Mouse (Mus musculus): Measurements from ENCODE around the gene Atp1a3. TPM values are rescaled to one million over a fixed set of nuclear protein-coding genes. Genes with fewer than 3 reads are reported as not detected.

Gene Atp1a3
- total and polyA plus RNA-seq, 3 experiments = 0.39 to 1.7 (median 1.2) TPM

DNA sequence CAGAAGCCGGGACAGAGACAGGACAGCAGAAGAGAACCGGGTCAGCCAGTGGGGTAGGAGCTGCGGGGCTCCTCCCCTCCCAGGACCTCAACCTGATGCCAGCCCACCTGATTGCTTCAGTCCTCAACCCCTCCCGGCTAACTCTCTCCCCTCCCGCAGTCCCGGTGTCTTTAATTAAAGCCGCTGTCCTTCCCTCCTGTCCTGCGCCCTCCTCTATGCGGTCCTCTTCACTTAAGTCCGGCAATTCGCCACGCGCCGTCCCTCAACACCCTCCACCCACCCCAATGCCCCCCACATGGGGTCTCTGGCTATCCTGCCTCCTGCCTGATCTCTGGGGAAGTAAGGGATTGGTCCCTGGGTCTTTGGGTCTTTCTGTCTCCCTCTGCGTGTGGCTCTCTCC, 74.1 kb downstream of the Atp1a3 start:
- no peak for DNase-seq
- H3K9ac ChIP-seq (ENCODE audit: low read depth, low read length) = no peak overlapping the region
- no peak overlapping the region for H3K27ac ChIP-seq
- peaks cover 15% of the 10 kb centered on the region for H3K27me3 ChIP-seq (ENCODE audit: control insufficient read depth, insufficient read depth, low read length)
- TF ChIP-seq POLR2A (IDR thresholded peaks at IDR 0.05; ENCODE audit: insufficient read depth, low read depth, low read length) (no peak), CTCF (IDR thresholded peaks at IDR 0.05) (no peak), EP300 (IDR thresholded peaks at IDR 0.05; ENCODE audit: insufficient read depth, low read depth, low read length) (no peak)
- intact Hi-C loops (cut with DNase I) = no loop called here
- no peaks in the 10 kb centered on the region for H3K79me2 ChIP-seq (replicated peaks; ENCODE audit: control insufficient read depth, insufficient read depth, low read length)
- H3K4me1 ChIP-seq (ENCODE audit: control insufficient read depth, insufficient read depth, low read length) = no peaks in the 10 kb centered on the region
- 4% methylated on average over 15 of the region's 15 CpGs for WGBS
- H3K36me3 ChIP-seq (ENCODE audit: control insufficient read depth, insufficient read depth, low read length) = no peaks in the 10 kb centered on the region
- no peak overlapping the region for H3K4me3 ChIP-seq

GRCm38 (mm10) chr7:24930475-24930874, 75.3 kb downstream of the Atp1a3 start:
- no peak for TF ChIP-seq POLR2A (IDR thresholded peaks at IDR 0.05; ENCODE audit: insufficient read depth, low read depth, low read length)
- no peak for TF ChIP-seq CTCF (IDR thresholded peaks at IDR 0.05)
- no peak for TF ChIP-seq EP300 (IDR thresholded peaks at IDR 0.05; ENCODE audit: insufficient read depth, low read depth, low read length)
- intact Hi-C loops (cut with DNase I) = no loop called here
- Histone ChIP-seq H3K4me1 (ENCODE audit: control insufficient read depth, insufficient read depth, low read length) (no peaks in the 10 kb centered on the region), H3K27ac (no peak overlapping the region), H3K27me3 (ENCODE audit: control insufficient read depth, insufficient read depth, low read length) (peaks cover 14% of the 10 kb centered on the region), H3K4me3 (no peak overlapping the region), H3K36me3 (ENCODE audit: control insufficient read depth, insufficient read depth, low read length) (no peaks in the 10 kb centered on the region), H3K9ac (ENCODE audit: low read depth, low read length) (no peak overlapping the region), H3K79me2 (replicated peaks; ENCODE audit: control insufficient read depth, insufficient read depth, low read length) (no peaks in the 10 kb centered on the region)
- WGBS = 47% methylated on average over 6 of the region's 6 CpGs
- no peak for DNase-seq

Small RNA genes within 50 kb of the gene (microRNA-seq; reads per million reads assigned to microRNA genes)
- gene Mir7046 (0 to 1.1 reads per million in 2 experiments), gene Mir7047 (0 to 0.39 reads per million in 2 experiments)

Other genes with a start within 250 kb of the Atp1a3 start
- gene Cd177, start 245.6 kb downstream of the Atp1a3 start, total RNA-seq (2021) = under 1 TPM in 1 of 2 experiments, not detected in 1; 0.14 TPM
- 0.29 and 0.76 TPM in 2 replicates for gene Cd177, start 245.6 kb downstream of the Atp1a3 start, polyA plus RNA-seq (2012; rRNA removed)
- gene Ceacam10, start 228.8 kb downstream of the Atp1a3 start, total RNA-seq (2021) = not detected
- not detected in 2 replicates for gene Ceacam10, start 228.8 kb downstream of the Atp1a3 start, polyA plus RNA-seq (2012; rRNA removed)
- gene Gm9844, start 143.7 kb downstream of the Atp1a3 start, total RNA-seq (2021) = not detected
- 0.67 and 0.68 TPM in 2 replicates for gene Gm9844, start 143.7 kb downstream of the Atp1a3 start, polyA plus RNA-seq (2012; rRNA removed)
- gene Lypd4, start 136.0 kb downstream of the Atp1a3 start, total RNA-seq (2021) = not detected
- gene Lypd4, start 136.0 kb downstream of the Atp1a3 start, polyA plus RNA-seq (2012; rRNA removed) = 0.12 and 0.53 TPM in 2 replicates
- gene Dmrtc2, start 135.9 kb downstream of the Atp1a3 start, total RNA-seq (2021) = not detected
- gene Dmrtc2, start 135.9 kb downstream of the Atp1a3 start, polyA plus RNA-seq (2012; rRNA removed) = not detected in 2 replicates
- gene Rps19, start 121.6 kb downstream of the Atp1a3 start, total RNA-seq (2021) = 100 to 1,000 TPM; 505 to 584 TPM
- gene Rps19, start 121.6 kb downstream of the Atp1a3 start, polyA plus RNA-seq (2012; rRNA removed) = 243 and 256 TPM in 2 replicates
- gene Cd79a, start 108.6 kb downstream of the Atp1a3 start, total RNA-seq (2021) = 1 to 10 TPM; 1.1 to 1.7 TPM
- 5.1 and 15.6 TPM in 2 replicates for gene Cd79a, start 108.6 kb downstream of the Atp1a3 start, polyA plus RNA-seq (2012; rRNA removed)
- gene Arhgef1, start 103.0 kb downstream of the Atp1a3 start, total RNA-seq (2021) = 10 to 100 TPM; 43.0 to 43.2 TPM
- 92.8 and 105 TPM in 2 replicates for gene Arhgef1, start 103.0 kb downstream of the Atp1a3 start, polyA plus RNA-seq (2012; rRNA removed)
- gene Gm4881, start 61.5 kb downstream of the Atp1a3 start, total RNA-seq (2021) = not detected
- not detected in 2 replicates for gene Gm4881, start 61.5 kb downstream of the Atp1a3 start, polyA plus RNA-seq (2012; rRNA removed)
- gene Rabac1, start 33.2 kb downstream of the Atp1a3 start, total RNA-seq (2021) = 100 to 1,000 TPM; 299 to 358 TPM
- 467 and 472 TPM in 2 replicates for gene Rabac1, start 33.2 kb downstream of the Atp1a3 start, polyA plus RNA-seq (2012; rRNA removed)
- 1 to 10 TPM; 4.5 to 4.6 TPM for gene Grik5, start 66.4 kb upstream of the Atp1a3 start, total RNA-seq (2021)
- 10.3 and 12.1 TPM in 2 replicates for gene Grik5, start 66.4 kb upstream of the Atp1a3 start, polyA plus RNA-seq (2012; rRNA removed)
- gene Zfp574, start 66.6 kb upstream of the Atp1a3 start, total RNA-seq (2021) = 10 to 100 TPM in 1 of 2 experiments, 1 to 10 TPM in 1; 9.2 to 10.3 TPM
- gene Zfp574, start 66.6 kb upstream of the Atp1a3 start, polyA plus RNA-seq (2012; rRNA removed) = 11.8 and 12.6 TPM in 2 replicates
- under 1 TPM; 0.39 to 0.64 TPM for gene Pou2f2, start 173.8 kb upstream of the Atp1a3 start, total RNA-seq (2021)
- 0.38 and 1.5 TPM in 2 replicates for gene Pou2f2, start 173.8 kb upstream of the Atp1a3 start, polyA plus RNA-seq (2012; rRNA removed)
- gene Dedd2, start 214.7 kb upstream of the Atp1a3 start, total RNA-seq (2021) = 10 to 100 TPM; 14.3 to 18.4 TPM
- gene Dedd2, start 214.7 kb upstream of the Atp1a3 start, polyA plus RNA-seq (2012; rRNA removed) = 18.7 and 21.7 TPM in 2 replicates
- gene Zfp526, start 215.5 kb upstream of the Atp1a3 start, total RNA-seq (2021) = 1 to 10 TPM; 7.4 to 9.6 TPM
- gene Zfp526, start 215.5 kb upstream of the Atp1a3 start, polyA plus RNA-seq (2012; rRNA removed) = 6.9 and 8.1 TPM in 2 replicates
- gene Gsk3a, start 231.9 kb upstream of the Atp1a3 start, total RNA-seq (2021) = 10 to 100 TPM; 61.7 to 69.4 TPM
- gene Gsk3a, start 231.9 kb upstream of the Atp1a3 start, polyA plus RNA-seq (2012; rRNA removed) = 105 and 123 TPM in 2 replicates
- gene Erf, start 244.8 kb upstream of the Atp1a3 start, total RNA-seq (2021) = 10 to 100 TPM; 16.5 to 21.2 TPM
- 11.9 and 17.1 TPM in 2 replicates for gene Erf, start 244.8 kb upstream of the Atp1a3 start, polyA plus RNA-seq (2012; rRNA removed)

Data from heart, adult 2 months (tissue).